Mouse (Mus musculus): ENCODE measurements around the gene Arf3. TPM values are rescaled to one million over a fixed set of nuclear protein-coding genes. Genes with fewer than 3 reads are reported as not detected.
A peak's percentile ranks its signal among the peaks of the same experiment; 100 is the strongest.

The Arf3 gene
- total and polyA plus RNA-seq, 2 experiments = 10.5 to 43.0 TPM

DNA sequence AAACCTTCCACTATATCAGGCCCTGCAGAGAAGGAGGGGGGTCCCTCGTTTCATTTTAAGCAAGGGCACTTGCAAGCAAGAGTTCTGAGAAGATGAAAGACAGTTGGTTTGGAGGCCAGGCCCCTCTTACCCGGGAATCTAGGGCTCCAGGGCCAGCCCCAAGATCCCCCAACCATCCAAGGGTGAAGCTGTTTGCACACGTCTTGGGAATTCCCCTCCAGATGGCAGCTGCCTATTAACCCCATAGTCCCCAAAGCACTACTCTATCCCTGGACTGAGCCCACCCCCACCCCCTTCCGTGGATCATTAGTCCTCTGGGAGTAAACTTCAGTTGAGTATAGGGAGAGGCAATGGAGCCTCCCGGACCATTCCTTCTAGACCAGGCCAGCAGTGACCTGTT lies 12.5 kb upstream of the Arf3 start:
- no peak for DNase-seq (ENCODE audit: extremely low read depth, low read depth, low spot score)
- Histone ChIP-seq H3K79me2 (ENCODE audit: control insufficient read depth, insufficient read depth, low read length) (no peaks in the 10 kb centered on the region), H3K4me1 (ENCODE audit: control insufficient read depth, insufficient read depth, low read length) (peaks cover 7% of the 10 kb centered on the region; the same call in 1 of the 2 replicates), H3K9ac (ENCODE audit: low read depth, low read length) (no peak overlapping the region), H3K27me3 (ENCODE audit: control insufficient read depth, insufficient read depth, low read length) (peaks cover 38% of the 10 kb centered on the region), H3K27ac (replicated peaks; ENCODE audit: insufficient read depth, low read depth, low read length) (no peak overlapping the region), H3K4me3 (ENCODE audit: insufficient read depth, low read depth, low read length) (no peak overlapping the region), H3K36me3 (ENCODE audit: control insufficient read depth, insufficient read depth, low read length) (no peaks in the 10 kb centered on the region)
- TF ChIP-seq POLR2A (IDR thresholded peaks at IDR 0.05; ENCODE audit: extremely low read depth, insufficient read depth, low read length) = no peak
- WGBS = 38% methylated on average over 5 of the region's 5 CpGs

DNA sequence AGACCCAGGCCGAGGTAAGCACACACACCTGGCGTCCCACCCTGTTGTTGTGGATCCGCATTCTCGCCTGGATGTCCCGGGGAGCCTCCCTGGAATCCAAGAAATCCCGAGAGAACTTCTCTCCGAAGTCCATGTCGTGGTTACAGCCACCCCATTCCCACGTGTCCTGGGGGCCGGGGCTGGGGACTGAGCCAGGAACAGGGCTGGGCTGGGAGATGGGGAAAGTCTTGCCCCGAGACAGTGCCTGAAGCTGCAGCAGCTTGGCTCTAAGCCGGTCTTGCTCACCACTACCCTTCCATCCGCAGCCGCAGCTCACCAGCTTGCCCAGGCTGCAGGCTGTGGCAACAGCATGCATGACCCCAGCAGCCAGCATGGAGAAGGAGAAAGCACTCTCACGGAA lies 11.1 kb upstream of the Arf3 start:
- WGBS = 61% methylated on average over 15 of the region's 15 CpGs
- no peak for DNase-seq (ENCODE audit: extremely low read depth, low read depth, low spot score)
- peaks cover 32% of the 10 kb centered on the region for H3K27me3 ChIP-seq (ENCODE audit: control insufficient read depth, insufficient read depth, low read length)
- H3K79me2 ChIP-seq (ENCODE audit: control insufficient read depth, insufficient read depth, low read length) = no peaks in the 10 kb centered on the region
- no peak overlapping the region for H3K9ac ChIP-seq (ENCODE audit: low read depth, low read length)
- H3K36me3 ChIP-seq (ENCODE audit: control insufficient read depth, insufficient read depth, low read length) = no peaks in the 10 kb centered on the region
- no peak overlapping the region for H3K4me3 ChIP-seq (ENCODE audit: insufficient read depth, low read depth, low read length)
- H3K27ac ChIP-seq (replicated peaks; ENCODE audit: insufficient read depth, low read depth, low read length) = no peak overlapping the region
- TF ChIP-seq POLR2A (IDR thresholded peaks at IDR 0.05; ENCODE audit: extremely low read depth, insufficient read depth, low read length) = no peak
- TF ChIP-seq CTCF (IDR thresholded peaks at IDR 0.05; ENCODE audit: low read depth, low read length) = no peak
- H3K4me1 ChIP-seq (ENCODE audit: control insufficient read depth, insufficient read depth, low read length) = peaks cover 7% of the 10 kb centered on the region; the same call in 1 of the 2 replicates

DNA sequence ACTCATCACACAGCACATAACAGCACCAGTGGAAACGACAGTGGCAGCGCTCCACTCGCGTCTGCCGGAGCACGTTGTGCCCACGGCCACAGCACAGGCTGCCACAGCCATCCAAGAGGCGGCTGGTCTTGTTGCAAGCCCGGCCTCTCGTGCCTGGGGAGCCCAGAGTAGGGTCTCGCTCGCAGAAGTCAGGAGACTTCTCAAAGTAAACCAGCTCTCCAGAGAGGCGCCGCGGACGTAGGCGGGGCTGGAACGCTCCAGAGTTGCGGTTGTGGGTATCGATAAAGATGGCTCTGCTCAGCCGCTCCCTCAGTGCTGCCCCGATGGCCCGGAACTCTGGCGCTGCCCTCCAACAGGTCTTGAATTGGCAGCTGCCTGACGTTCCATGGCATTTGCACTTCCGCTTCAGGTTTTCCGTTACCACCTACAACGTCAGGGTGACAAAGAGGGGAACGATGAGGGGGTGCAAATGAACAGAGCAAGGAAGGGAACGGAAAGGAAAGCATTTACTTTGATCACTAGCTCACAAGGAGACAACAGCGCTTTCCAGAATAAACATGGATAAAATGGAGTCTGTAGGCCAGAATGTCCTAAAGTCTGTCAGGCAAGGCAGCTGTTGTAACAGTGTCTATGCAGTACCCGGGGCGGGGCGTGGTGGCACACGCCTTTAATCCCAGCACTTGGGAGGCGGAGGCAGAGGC lies 9.6 kb upstream of the Arf3 start:
- Histone ChIP-seq H3K4me3 (ENCODE audit: insufficient read depth, low read depth, low read length) (peak overlapping the region; percentile 35; the same call in 1 of the 2 replicates), H3K4me1 (ENCODE audit: control insufficient read depth, insufficient read depth, low read length) (peaks cover 7% of the 10 kb centered on the region; the same call in 1 of the 2 replicates), H3K27ac (replicated peaks; ENCODE audit: insufficient read depth, low read depth, low read length) (no peak overlapping the region), H3K9ac (ENCODE audit: low read depth, low read length) (peak overlapping the region; percentile 50; the same call in 1 of the 2 replicates), H3K36me3 (ENCODE audit: control insufficient read depth, insufficient read depth, low read length) (no peaks in the 10 kb centered on the region), H3K27me3 (ENCODE audit: control insufficient read depth, insufficient read depth, low read length) (peaks cover 19% of the 10 kb centered on the region), H3K79me2 (ENCODE audit: control insufficient read depth, insufficient read depth, low read length) (no peaks in the 10 kb centered on the region)
- peak; percentile 15 for DNase-seq (ENCODE audit: extremely low read depth, low read depth, low spot score)
- 5% methylated on average over 36 of the region's 36 CpGs for WGBS
- no peak for TF ChIP-seq POLR2A (IDR thresholded peaks at IDR 0.05; ENCODE audit: extremely low read depth, insufficient read depth, low read length)
- no peak for TF ChIP-seq CTCF (IDR thresholded peaks at IDR 0.05; ENCODE audit: low read depth, low read length)

DNA sequence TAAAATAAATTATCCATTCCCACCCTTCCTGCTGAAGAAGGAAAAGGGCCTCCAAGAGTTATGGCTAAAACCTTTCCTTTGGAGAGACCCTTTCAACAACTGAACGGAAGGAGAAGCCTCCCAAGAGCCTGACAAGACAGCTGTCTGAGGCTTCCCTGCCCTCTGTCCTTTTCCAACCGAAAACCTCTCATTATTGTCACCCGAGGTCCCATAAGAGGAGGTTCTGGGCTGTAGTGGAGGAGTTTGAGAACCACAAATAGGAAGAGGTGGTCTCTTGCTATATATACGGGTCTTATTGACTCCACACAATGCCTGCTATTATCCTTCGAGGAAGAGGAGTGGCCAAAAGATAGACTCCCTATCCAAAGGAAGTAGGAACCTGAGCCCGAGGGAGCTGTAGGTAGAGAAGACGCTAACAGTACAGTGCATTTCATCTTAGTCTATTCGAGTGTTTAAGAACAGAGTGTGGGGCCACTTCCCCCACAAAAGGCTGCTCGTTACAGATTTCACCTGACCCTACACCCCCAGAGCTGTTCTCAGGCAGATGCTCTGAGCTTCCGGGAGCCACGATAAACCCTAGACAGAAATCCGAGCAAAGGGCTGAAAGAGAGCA lies 8.9 kb upstream of the Arf3 start:
- TF ChIP-seq CTCF (IDR thresholded peaks at IDR 0.05; ENCODE audit: low read depth, low read length) (no peak), POLR2A (IDR thresholded peaks at IDR 0.05; ENCODE audit: extremely low read depth, insufficient read depth, low read length) (no peak)
- Histone ChIP-seq H3K9ac (ENCODE audit: low read depth, low read length) (no peak overlapping the region), H3K27me3 (ENCODE audit: control insufficient read depth, insufficient read depth, low read length) (peaks cover 12% of the 10 kb centered on the region), H3K36me3 (ENCODE audit: control insufficient read depth, insufficient read depth, low read length) (no peaks in the 10 kb centered on the region), H3K4me1 (ENCODE audit: control insufficient read depth, insufficient read depth, low read length) (peaks cover 7% of the 10 kb centered on the region; the same call in 1 of the 2 replicates), H3K4me3 (ENCODE audit: insufficient read depth, low read depth, low read length) (no peak overlapping the region), H3K27ac (replicated peaks; ENCODE audit: insufficient read depth, low read depth, low read length) (no peak overlapping the region), H3K79me2 (ENCODE audit: control insufficient read depth, insufficient read depth, low read length) (no peaks in the 10 kb centered on the region)
- 25% methylated on average over 12 of the region's 12 CpGs for WGBS
- no peak for DNase-seq (ENCODE audit: extremely low read depth, low read depth, low spot score)

DNA sequence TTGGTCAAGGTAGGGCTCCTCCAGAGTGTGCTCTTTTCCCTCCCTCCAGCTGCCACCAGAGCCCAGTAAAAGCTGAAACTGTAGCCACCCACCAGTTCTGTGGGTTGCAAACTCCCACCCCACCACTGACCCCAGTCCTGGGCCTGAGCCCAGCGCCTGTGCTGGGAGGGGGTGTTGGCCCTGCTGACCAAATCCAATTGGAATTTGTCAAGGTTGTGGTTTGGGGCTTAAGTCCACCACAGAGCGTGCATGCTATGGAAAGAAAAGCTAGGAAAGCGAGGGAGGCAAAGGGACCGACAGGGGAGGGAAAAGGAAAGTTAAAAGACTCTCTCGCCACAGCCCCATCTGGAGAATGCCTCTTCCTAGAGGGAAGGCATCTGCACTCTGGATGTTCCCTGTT lies 5.2 kb upstream of the Arf3 start:
- H3K9ac ChIP-seq (ENCODE audit: low read depth, low read length) = no peak overlapping the region
- no peak for DNase-seq (ENCODE audit: extremely low read depth, low read depth, low spot score)
- TF ChIP-seq CTCF (IDR thresholded peaks at IDR 0.05; ENCODE audit: low read depth, low read length) = no peak
- no peak for TF ChIP-seq POLR2A (IDR thresholded peaks at IDR 0.05; ENCODE audit: extremely low read depth, insufficient read depth, low read length)
- peaks cover 10% of the 10 kb centered on the region for H3K4me1 ChIP-seq (ENCODE audit: control insufficient read depth, insufficient read depth, low read length)
- no peak overlapping the region for H3K4me3 ChIP-seq (ENCODE audit: insufficient read depth, low read depth, low read length)
- 74% methylated on average over 5 of the region's 5 CpGs for WGBS
- 0 out of 2 replicates have a peak, but pooled peaks cover 4% of the 10 kb centered on the region for H3K27me3 ChIP-seq (ENCODE audit: control insufficient read depth, insufficient read depth, low read length)
- no peak overlapping the region for H3K27ac ChIP-seq (replicated peaks; ENCODE audit: insufficient read depth, low read depth, low read length)
- H3K36me3 ChIP-seq (ENCODE audit: control insufficient read depth, insufficient read depth, low read length) = no peaks in the 10 kb centered on the region
- no peaks in the 10 kb centered on the region for H3K79me2 ChIP-seq (ENCODE audit: control insufficient read depth, insufficient read depth, low read length)

DNA sequence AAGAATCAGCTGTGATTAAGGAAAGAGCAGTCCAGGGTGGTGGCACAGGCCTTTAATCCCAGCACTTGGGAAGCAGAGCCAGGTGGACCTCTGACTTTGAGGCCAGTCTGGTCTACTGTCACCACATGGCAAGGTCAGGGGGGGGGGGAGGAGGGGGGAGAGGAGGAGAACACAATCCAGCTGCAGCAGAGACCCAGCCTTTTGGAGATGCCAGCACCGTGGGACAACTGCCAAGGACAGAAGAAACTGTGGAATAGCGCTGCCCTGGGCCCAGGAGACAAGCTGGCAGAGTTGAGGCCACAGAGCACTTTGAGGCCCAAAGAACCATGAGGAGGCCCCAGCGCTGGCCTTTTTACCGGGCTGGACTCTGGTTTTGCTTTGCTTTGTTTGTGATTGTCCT lies 2.9 kb upstream of the Arf3 start:
- Histone ChIP-seq H3K36me3 (ENCODE audit: control insufficient read depth, insufficient read depth, low read length) (no peaks in the 10 kb centered on the region), H3K9ac (ENCODE audit: low read depth, low read length) (no peak overlapping the region), H3K4me1 (ENCODE audit: control insufficient read depth, insufficient read depth, low read length) (peaks cover 3% of the 10 kb centered on the region), H3K79me2 (ENCODE audit: control insufficient read depth, insufficient read depth, low read length) (peaks cover 19% of the 10 kb centered on the region), H3K27me3 (ENCODE audit: control insufficient read depth, insufficient read depth, low read length) (no peaks in the 10 kb centered on the region), H3K27ac (replicated peaks; ENCODE audit: insufficient read depth, low read depth, low read length) (no peak overlapping the region), H3K4me3 (ENCODE audit: insufficient read depth, low read depth, low read length) (no peak overlapping the region)
- TF ChIP-seq CTCF (IDR thresholded peaks at IDR 0.05; ENCODE audit: low read depth, low read length) (no peak), POLR2A (IDR thresholded peaks at IDR 0.05; ENCODE audit: extremely low read depth, insufficient read depth, low read length) (no peak)
- no peak for DNase-seq (ENCODE audit: extremely low read depth, low read depth, low spot score)
- 68% methylated on average over 4 of the region's 4 CpGs for WGBS

All from liver, adult 2 months (tissue).